Mouse (Mus musculus): ENCODE data around the gene Tom1l2. TPM values are rescaled to one million over a fixed set of nuclear protein-coding genes. Genes with fewer than 3 reads are reported as not detected.

Gene Tom1l2
- polyA plus RNA-seq (2015; fragmentation: Nextera tagmentation; extraction: Ambion mirVana) = 66.4 and 74.6 TPM in 2 replicates

- H3K27me3 ChIP-seq (ENCODE audit: control insufficient read depth, insufficient read depth, low read depth, low read length) = no peaks in the 10 kb centered on the region
- WGBS = under 1% methylated on average over 57 of the region's 57 CpGs
- peak within 1 kb of the TSS; percentile 78 for H3K4me3 ChIP-seq (ENCODE audit: low read depth, low read length)
- no peaks in the 10 kb centered on the region for H3K9me3 ChIP-seq (replicated peaks; ENCODE audit: control insufficient read depth, low read length, poor library complexity, severe bottlenecking)
- H3K4me1 ChIP-seq (ENCODE audit: control insufficient read depth, insufficient read depth, low read length) = peaks cover 17% of the 10 kb centered on the region
- H3K36me3 ChIP-seq (ENCODE audit: control insufficient read depth, insufficient read depth, low read length) = no peaks in the 10 kb centered on the region
- peak; percentile 100 for ATAC-seq
- H3K27ac ChIP-seq (ENCODE audit: low read length) = peak within 1 kb of the TSS; percentile 82
- H3K4me2 ChIP-seq (ENCODE audit: low read length) = peak within 1 kb of the TSS; percentile 81
- peak within 1 kb of the TSS; percentile 79 for H3K9ac ChIP-seq (ENCODE audit: low read depth, low read length)
These were observed at the start of gene Tom1l2, which contains the start of gene Drc3 for GRCm38 (mm10) chr11:60352559-60353411. Tom1l2 (minus strand) TSS chr11:60352905. Drc3 (plus strand) TSS chr11:60353329.

- Histone ChIP-seq H3K9ac (ENCODE audit: low read depth, low read length) (no peak overlapping the region), H3K4me3 (ENCODE audit: low read depth, low read length) (no peak overlapping the region), H3K4me1 (ENCODE audit: control insufficient read depth, insufficient read depth, low read length) (no peaks in the 10 kb centered on the region), H3K27ac (ENCODE audit: low read length) (no peak overlapping the region), H3K4me2 (ENCODE audit: low read length) (no peak overlapping the region), H3K27me3 (ENCODE audit: control insufficient read depth, insufficient read depth, low read depth, low read length) (no peaks in the 10 kb centered on the region), H3K9me3 (replicated peaks; ENCODE audit: control insufficient read depth, low read length, poor library complexity, severe bottlenecking) (no peaks in the 10 kb centered on the region), H3K36me3 (ENCODE audit: control insufficient read depth, insufficient read depth, low read length) (peaks cover 11% of the 10 kb centered on the region)
- 91% methylated on average over 2 of the region's 2 CpGs for WGBS
- ATAC-seq = no peak
These were observed 44.5 kb upstream of the Tom1l2 start for GRCm38 (mm10) chr11:60397172-60397571.

GRCm38 (mm10) chr11:60396546-60396945 lies 43.8 kb upstream of the Tom1l2 start:
- no peak for ATAC-seq
- H3K4me1 ChIP-seq (ENCODE audit: control insufficient read depth, insufficient read depth, low read length) = no peaks in the 10 kb centered on the region
- no peaks in the 10 kb centered on the region for H3K9me3 ChIP-seq (replicated peaks; ENCODE audit: control insufficient read depth, low read length, poor library complexity, severe bottlenecking)
- H3K36me3 ChIP-seq (ENCODE audit: control insufficient read depth, insufficient read depth, low read length) = peaks cover 11% of the 10 kb centered on the region
- H3K4me3 ChIP-seq (ENCODE audit: low read depth, low read length) = no peak overlapping the region
- WGBS = 64% methylated on average over 6 of the region's 6 CpGs
- no peak overlapping the region for H3K9ac ChIP-seq (ENCODE audit: low read depth, low read length)
- no peak overlapping the region for H3K4me2 ChIP-seq (ENCODE audit: low read length)
- H3K27me3 ChIP-seq (ENCODE audit: control insufficient read depth, insufficient read depth, low read depth, low read length) = no peaks in the 10 kb centered on the region
- no peak overlapping the region for H3K27ac ChIP-seq (ENCODE audit: low read length)

GRCm38 (mm10) chr11:60391346-60391745 lies 38.6 kb upstream of the Tom1l2 start:
- WGBS = 87% methylated on average over 6 of the region's 6 CpGs
- Histone ChIP-seq H3K4me2 (ENCODE audit: low read length) (no peak overlapping the region), H3K4me3 (ENCODE audit: low read depth, low read length) (no peak overlapping the region), H3K27me3 (ENCODE audit: control insufficient read depth, insufficient read depth, low read depth, low read length) (no peaks in the 10 kb centered on the region), H3K4me1 (ENCODE audit: control insufficient read depth, insufficient read depth, low read length) (no peaks in the 10 kb centered on the region), H3K36me3 (ENCODE audit: control insufficient read depth, insufficient read depth, low read length) (peaks cover 5% of the 10 kb centered on the region; the same call in 1 of the 2 replicates), H3K9ac (ENCODE audit: low read depth, low read length) (no peak overlapping the region), H3K27ac (ENCODE audit: low read length) (no peak overlapping the region), H3K9me3 (replicated peaks; ENCODE audit: control insufficient read depth, low read length, poor library complexity, severe bottlenecking) (no peaks in the 10 kb centered on the region)
- ATAC-seq = no peak

GRCm38 (mm10) chr11:60387944-60388343 lies 35.2 kb upstream of the Tom1l2 start:
- no peak for ATAC-seq
- no peak overlapping the region for H3K27ac ChIP-seq (ENCODE audit: low read length)
- H3K36me3 ChIP-seq (ENCODE audit: control insufficient read depth, insufficient read depth, low read length) = no peaks in the 10 kb centered on the region
- no peak overlapping the region for H3K9ac ChIP-seq (ENCODE audit: low read depth, low read length)
- H3K4me1 ChIP-seq (ENCODE audit: control insufficient read depth, insufficient read depth, low read length) = peaks cover 17% of the 10 kb centered on the region
- H3K9me3 ChIP-seq (replicated peaks; ENCODE audit: control insufficient read depth, low read length, poor library complexity, severe bottlenecking) = no peaks in the 10 kb centered on the region
- no peaks in the 10 kb centered on the region for H3K27me3 ChIP-seq (ENCODE audit: control insufficient read depth, insufficient read depth, low read depth, low read length)
- 90% methylated on average over 2 of the region's 2 CpGs for WGBS
- H3K4me3 ChIP-seq (ENCODE audit: low read depth, low read length) = no peak overlapping the region
- no peak overlapping the region for H3K4me2 ChIP-seq (ENCODE audit: low read length)

- peak overlapping the region; percentile 82 for H3K27ac ChIP-seq (ENCODE audit: low read length)
- no peak overlapping the region for H3K4me3 ChIP-seq (ENCODE audit: low read depth, low read length)
- H3K9ac ChIP-seq (ENCODE audit: low read depth, low read length) = peak overlapping the region; percentile 34; the same call in 1 of the 2 replicates
- H3K9me3 ChIP-seq (replicated peaks; ENCODE audit: control insufficient read depth, low read length, poor library complexity, severe bottlenecking) = no peaks in the 10 kb centered on the region
- 80% methylated on average over 5 of the region's 5 CpGs for WGBS
- H3K36me3 ChIP-seq (ENCODE audit: control insufficient read depth, insufficient read depth, low read length) = no peaks in the 10 kb centered on the region
- no peak for ATAC-seq
- H3K4me2 ChIP-seq (ENCODE audit: low read length) = no peak overlapping the region
- peaks cover 17% of the 10 kb centered on the region for H3K4me1 ChIP-seq (ENCODE audit: control insufficient read depth, insufficient read depth, low read length)
- no peaks in the 10 kb centered on the region for H3K27me3 ChIP-seq (ENCODE audit: control insufficient read depth, insufficient read depth, low read depth, low read length)
These were observed 33.2 kb upstream of the Tom1l2 start for GRCm38 (mm10) chr11:60385946-60386345.

GRCm38 (mm10) chr11:60384762-60385421 lies 32.2 kb upstream of the Tom1l2 start:
- no peaks in the 10 kb centered on the region for H3K36me3 ChIP-seq (ENCODE audit: control insufficient read depth, insufficient read depth, low read length)
- H3K27me3 ChIP-seq (ENCODE audit: control insufficient read depth, insufficient read depth, low read depth, low read length) = no peaks in the 10 kb centered on the region
- no peak overlapping the region for H3K4me3 ChIP-seq (ENCODE audit: low read depth, low read length)
- H3K27ac ChIP-seq (ENCODE audit: low read length) = peak overlapping the region; percentile 82
- WGBS = under 1% methylated on average over 16 of the region's 16 CpGs
- no peaks in the 10 kb centered on the region for H3K9me3 ChIP-seq (replicated peaks; ENCODE audit: control insufficient read depth, low read length, poor library complexity, severe bottlenecking)
- H3K9ac ChIP-seq (ENCODE audit: low read depth, low read length) = peak overlapping the region; percentile 53
- H3K4me1 ChIP-seq (ENCODE audit: control insufficient read depth, insufficient read depth, low read length) = peaks cover 17% of the 10 kb centered on the region
- peak; percentile 85 for ATAC-seq
- peak overlapping the region; percentile 48 for H3K4me2 ChIP-seq (ENCODE audit: low read length)

GRCm38 (mm10) chr11:60383518-60383917 lies 30.8 kb upstream of the Tom1l2 start:
- 91% methylated on average over 6 of the region's 6 CpGs for WGBS
- Histone ChIP-seq H3K9ac (ENCODE audit: low read depth, low read length) (no peak overlapping the region), H3K27me3 (ENCODE audit: control insufficient read depth, insufficient read depth, low read depth, low read length) (no peaks in the 10 kb centered on the region), H3K4me1 (ENCODE audit: control insufficient read depth, insufficient read depth, low read length) (peaks cover 17% of the 10 kb centered on the region), H3K36me3 (ENCODE audit: control insufficient read depth, insufficient read depth, low read length) (no peaks in the 10 kb centered on the region), H3K4me3 (ENCODE audit: low read depth, low read length) (no peak overlapping the region), H3K9me3 (replicated peaks; ENCODE audit: control insufficient read depth, low read length, poor library complexity, severe bottlenecking) (no peaks in the 10 kb centered on the region), H3K27ac (ENCODE audit: low read length) (no peak overlapping the region), H3K4me2 (ENCODE audit: low read length) (no peak overlapping the region)
- no peak for ATAC-seq

GRCm38 (mm10) chr11:60374481-60374880 lies 21.8 kb upstream of the Tom1l2 start:
- ATAC-seq = no peak
- H3K36me3 ChIP-seq (ENCODE audit: control insufficient read depth, insufficient read depth, low read length) = no peaks in the 10 kb centered on the region
- no peak overlapping the region for H3K4me2 ChIP-seq (ENCODE audit: low read length)
- no peaks in the 10 kb centered on the region for H3K27me3 ChIP-seq (ENCODE audit: control insufficient read depth, insufficient read depth, low read depth, low read length)
- H3K9me3 ChIP-seq (replicated peaks; ENCODE audit: control insufficient read depth, low read length, poor library complexity, severe bottlenecking) = no peaks in the 10 kb centered on the region
- 88% methylated on average over 6 of the region's 6 CpGs for WGBS
- no peak overlapping the region for H3K4me3 ChIP-seq (ENCODE audit: low read depth, low read length)
- H3K27ac ChIP-seq (ENCODE audit: low read length) = no peak overlapping the region
- no peaks in the 10 kb centered on the region for H3K4me1 ChIP-seq (ENCODE audit: control insufficient read depth, insufficient read depth, low read length)
- H3K9ac ChIP-seq (ENCODE audit: low read depth, low read length) = no peak overlapping the region

Measured in midbrain, embryonic 16.5 days (tissue).